Mouse (Mus musculus) brain, embryonic 14.5 days (tissue): Measurements from ENCODE around the gene Itpkc.

Source experiments
- CTCF ChIP-seq: fragments of 200-500 bp; IDR thresholded peaks from 2 replicates; pipeline ENCODE4 v1.5.1; 2012; ENCODE audit warnings: inconsistent platforms, mild to moderate bottlenecking, moderate library complexity, borderline replicate concordance; ENCODE audit not compliant: insufficient read depth, insufficient read length; ENCODE audit errors: extremely low read depth
- POLR2A ChIP-seq: fragments of 200-500 bp; IDR thresholded peaks from 2 replicates; pipeline ENCODE4 v1.6.1; 2012; ENCODE audit warnings: mild to moderate bottlenecking, inconsistent platforms, borderline replicate concordance; ENCODE audit not compliant: poor library complexity, insufficient read depth, insufficient read length, severe bottlenecking; ENCODE audit errors: extremely low read depth

- TF ChIP-seq CTCF, result no peak
- no peak for TF ChIP-seq POLR2A
Observed at GRCm38 (mm10) chr7:27170981-27171380, 57.5 kb downstream of the Itpkc start.
